Mouse (Mus musculus) gastrocnemius, adult 8-10 months (tissue): ENCODE measurements at regions not wholly inside any gene's neighbourhood (a gene's known extent, or its start where the extent isn't known, plus 50 kb on each side); places are given as distances from the start of the nearest gene placed in this dataset.
"Not testable (repeated sequence)": the region's sequence is repeated elsewhere in the genome, so short reads cannot be mapped to it uniquely, and the experiment has no call there.

ENCODE experiments used
- DNase-seq, 2 experiments: peaks; one replicate each; pipeline ENCODE4 v3.0.0; 2022; ENCODE audit warnings: low spot score in 2 of 2

- no peak for DNase-seq
Observed at GRCm38 (mm10) chr9:30697533-30697932, 224.7 kb downstream of the Adamts15 start.

- no peak for DNase-seq
Observed at GRCm38 (mm10) chr9:30668095-30668494, 241.2 kb downstream of the Snx19 start.

GRCm38 (mm10) chr9:30662456-30662855 is 235.5 kb downstream of the Snx19 start:
- no peak for DNase-seq

GRCm38 (mm10) chr9:30653961-30654360 is 227.1 kb downstream of the Snx19 start:
- DNase-seq, result no peak

- DNase-seq, result no peak
Observed at GRCm38 (mm10) chr9:30653210-30653609, 226.3 kb downstream of the Snx19 start.

GRCm38 (mm10) chr9:30649392-30650054 is 222.6 kb downstream of the Snx19 start:
- no peak for DNase-seq

- peak in 1 of 2 experiments; percentile 33 for DNase-seq
Observed at GRCm38 (mm10) chr9:30633741-30634470, 207.0 kb downstream of the Snx19 start.

- no peak for DNase-seq
Observed at GRCm38 (mm10) chr9:30632164-30633146, 205.5 kb downstream of the Snx19 start.

- no peak for DNase-seq
Observed at GRCm38 (mm10) chr9:30625635-30626034, 198.7 kb downstream of the Snx19 start.

- DNase-seq, result no peak
Observed at GRCm38 (mm10) chr9:30625090-30625489, 198.2 kb downstream of the Snx19 start.

GRCm38 (mm10) chr9:30624481-30624880 is 197.6 kb downstream of the Snx19 start:
- no peak for DNase-seq

GRCm38 (mm10) chr9:30619325-30619724 is 192.4 kb downstream of the Snx19 start:
- no peak for DNase-seq

- no peak for DNase-seq
Observed at GRCm38 (mm10) chr9:30618181-30618580, 191.3 kb downstream of the Snx19 start.

GRCm38 (mm10) chr9:30613715-30614114 is 186.8 kb downstream of the Snx19 start:
- no peak for DNase-seq

GRCm38 (mm10) chr9:30613003-30613552 is 186.2 kb downstream of the Snx19 start:
- DNase-seq, result no peak

GRCm38 (mm10) chr9:30610328-30610727 is 183.4 kb downstream of the Snx19 start:
- no peak for DNase-seq

- DNase-seq, result no peak
Observed at GRCm38 (mm10) chr9:30599756-30600155, 172.8 kb downstream of the Snx19 start.

- DNase-seq, result no peak
Observed at GRCm38 (mm10) chr9:30597691-30598090, 170.8 kb downstream of the Snx19 start.

GRCm38 (mm10) chr9:30597092-30597491 is 170.2 kb downstream of the Snx19 start:
- DNase-seq, result not testable (repeated sequence)

- no peak for DNase-seq
Observed at GRCm38 (mm10) chr9:30592601-30593000, 165.7 kb downstream of the Snx19 start.

GRCm38 (mm10) chr9:30591246-30591645 is 164.3 kb downstream of the Snx19 start:
- DNase-seq, result no peak
